Mouse (Mus musculus) G1E (cell line): ENCODE measurements at regions not wholly inside any gene's neighbourhood (a gene's known extent, or its start where the extent isn't known, plus 50 kb on each side); places are given as distances from the start of the nearest gene placed in this dataset.

Source experiments
- ATAC-seq: 2 replicates; pipeline ENCODE4 v1.8.0; 2016; ENCODE audit warnings: mild to moderate bottlenecking; ENCODE audit not compliant: insufficient number of reproducible peaks, poor library complexity, low FRiP score, severe bottlenecking; ENCODE audit errors: extremely low read depth
- DNase-seq: peaks from one replicate; pipeline ENCODE4 v3.0.0; 2012; ENCODE audit warnings: low spot score
- H3K27me3 ChIP-seq: 2 replicates; pipeline ENCODE4 v1.6.1; 2012; ENCODE audit warnings: mild to moderate bottlenecking, low read length, inconsistent platforms; ENCODE audit not compliant: insufficient read depth
- H3K36me3 ChIP-seq: replicated peaks from 2 replicates; pipeline ENCODE3; 2012; ENCODE audit warnings: mild to moderate bottlenecking, inconsistent platforms
- H3K4me1 ChIP-seq: 2 replicates; pipeline ENCODE4 v1.6.1; 2012; ENCODE audit warnings: low read depth, low read length, inconsistent platforms, mixed read lengths; ENCODE audit not compliant: insufficient read depth
- H3K4me3 ChIP-seq: 2 replicates; pipeline ENCODE4 v1.5.1; 2012; ENCODE audit warnings: low read depth, mild to moderate bottlenecking, inconsistent platforms, low read length, moderate library complexity, mixed read lengths
- H3K9me3 ChIP-seq: replicated peaks from 2 replicates; pipeline ENCODE4 v1.6.1; 2012; ENCODE audit warnings: inconsistent platforms
- CTCF ChIP-seq: IDR thresholded peaks from 2 replicates; pipeline ENCODE4 v1.5.1; 2012; ENCODE audit warnings: low read depth, low read length, inconsistent platforms, mixed read lengths
- GATA1 ChIP-seq: IDR thresholded peaks from 2 replicates; pipeline ENCODE4 v1.6.1; 2012; ENCODE audit warnings: borderline replicate concordance, low read length, inconsistent platforms, mixed read lengths
- GATA2 ChIP-seq: IDR thresholded peaks from 2 replicates; pipeline ENCODE4 v1.6.1; 2012; ENCODE audit warnings: low read depth, low read length, inconsistent platforms, borderline replicate concordance
- POLR2AphosphoS5 ChIP-seq: IDR thresholded peaks from 2 replicates; pipeline ENCODE4 v1.6.1; 2012; ENCODE audit warnings: low read depth, low read length, inconsistent platforms; ENCODE audit not compliant: insufficient replicate concordance
- TAL1 ChIP-seq: conservative IDR thresholded peaks from 2 replicates; pipeline ENCODE4 v1.6.1; 2012; ENCODE audit warnings: low read depth, low read length, inconsistent platforms, mixed read lengths

DNA sequence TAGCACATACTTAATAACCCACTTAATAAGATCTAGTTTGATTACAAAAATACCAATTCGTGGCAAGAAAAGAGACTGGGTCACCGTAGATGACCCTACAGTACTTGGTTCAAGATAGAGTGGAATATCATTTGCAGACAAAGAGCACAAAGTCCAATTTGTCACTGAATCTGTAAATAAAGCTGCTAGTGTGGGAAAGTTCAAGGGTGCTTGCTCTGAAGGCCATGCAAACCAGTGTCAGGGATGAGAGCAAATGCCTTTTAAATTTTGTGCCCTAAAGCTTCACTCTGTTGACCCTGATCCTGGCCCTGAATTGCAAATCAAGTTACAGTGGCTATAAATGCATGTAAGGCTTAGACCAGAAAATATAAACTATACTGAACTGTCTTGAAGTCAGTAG is 113.1 kb downstream of the Cd55b start:
- no peaks in the 10 kb centered on the region for H3K27me3 ChIP-seq
- H3K4me1 ChIP-seq = peaks cover 3% of the 10 kb centered on the region
- no peaks in the 10 kb centered on the region; the same call in 1 of the 2 replicates for H3K9me3 ChIP-seq
- H3K36me3 ChIP-seq = no peaks in the 10 kb centered on the region
- ATAC-seq (no peak), DNase-seq (no peak)
- no peak overlapping the region for H3K4me3 ChIP-seq
- TF ChIP-seq TAL1 (no peak), CTCF (no peak), GATA1 (no peak), POLR2AphosphoS5 (no peak), GATA2 (no peak)

DNA sequence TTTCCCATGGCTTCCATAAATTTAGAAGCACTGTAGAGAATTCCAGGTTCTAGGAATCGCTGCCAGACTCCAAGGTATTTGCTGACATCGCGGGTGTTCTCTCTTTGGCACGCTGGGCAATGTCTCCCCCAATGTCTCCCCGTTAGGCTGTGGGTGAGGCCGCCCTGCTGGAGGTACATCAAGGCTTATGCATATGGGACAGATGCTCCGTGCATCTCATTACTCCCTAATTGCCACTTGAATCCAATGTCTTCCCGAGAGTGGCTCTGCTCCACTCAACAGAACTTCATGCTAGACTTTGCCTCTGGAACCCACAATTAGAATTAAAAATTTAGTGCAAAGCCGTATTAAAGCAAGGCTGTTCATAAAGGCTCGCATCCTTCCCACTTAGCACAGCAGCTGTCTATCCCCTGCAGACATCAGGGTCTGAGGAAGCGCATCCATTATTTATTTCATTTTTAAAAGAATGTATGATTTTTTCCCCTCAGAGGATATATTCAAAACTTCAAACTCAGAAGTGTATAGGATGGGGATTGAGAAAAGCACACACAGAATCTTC is 120.9 kb downstream of the Cd55b start:
- Histone ChIP-seq H3K4me1 (peaks cover 69% of the 10 kb centered on the region), H3K4me3 (no peak overlapping the region), H3K36me3 (no peaks in the 10 kb centered on the region), H3K9me3 (no peaks in the 10 kb centered on the region), H3K27me3 (no peaks in the 10 kb centered on the region)
- no peak for ATAC-seq
- no peak for DNase-seq
- no peak for TF ChIP-seq GATA2
- TF ChIP-seq CTCF = no peak
- TF ChIP-seq GATA1 = no peak
- TF ChIP-seq POLR2AphosphoS5 = no peak
- no peak for TF ChIP-seq TAL1

DNA sequence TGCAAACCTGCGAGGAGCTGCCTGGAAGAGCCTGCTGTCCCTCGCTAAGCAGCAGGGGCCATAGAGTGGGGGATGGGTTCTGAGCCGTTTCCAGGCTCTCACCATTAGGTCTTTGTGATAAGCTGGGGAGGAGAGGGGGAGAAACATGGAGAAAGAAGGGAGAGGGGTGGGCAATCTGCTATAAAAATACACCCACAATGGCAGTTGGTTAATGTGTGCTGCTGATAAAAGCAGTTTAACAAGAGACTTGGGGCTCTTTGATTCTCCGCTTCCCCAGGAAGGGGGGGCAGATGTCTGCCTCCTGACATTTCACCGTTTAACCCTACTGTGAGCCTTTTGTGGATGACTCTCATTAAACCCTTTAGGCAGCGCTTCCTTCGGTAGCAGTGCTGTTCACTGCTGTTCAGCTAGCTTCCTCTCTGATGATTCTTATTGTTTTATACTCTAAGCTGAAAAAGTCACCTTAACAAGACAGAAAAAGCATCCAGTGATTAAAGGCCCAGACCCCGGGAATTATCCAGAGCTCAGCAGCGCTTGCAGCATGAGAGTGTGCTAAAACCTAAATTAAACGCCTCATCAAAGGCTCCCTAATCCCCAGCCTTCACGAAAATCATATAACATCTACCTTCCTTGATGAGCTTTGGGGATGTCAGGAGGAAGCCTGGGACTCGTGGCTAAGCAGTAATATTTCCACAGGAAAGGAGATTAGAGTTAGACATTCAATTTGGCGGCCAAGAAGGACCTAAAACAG is 122.6 kb downstream of the Cd55b start:
- H3K4me1 ChIP-seq = peaks cover 75% of the 10 kb centered on the region
- ATAC-seq (peak; percentile 85), DNase-seq (peak; percentile 71)
- TF ChIP-seq TAL1 (peak; percentile 87), GATA1 (no peak)
- H3K36me3 ChIP-seq = no peaks in the 10 kb centered on the region
- no peaks in the 10 kb centered on the region for H3K9me3 ChIP-seq
- peak overlapping the region; percentile 5; the same call in 1 of the 2 replicates for H3K4me3 ChIP-seq
- H3K27me3 ChIP-seq = no peaks in the 10 kb centered on the region

DNA sequence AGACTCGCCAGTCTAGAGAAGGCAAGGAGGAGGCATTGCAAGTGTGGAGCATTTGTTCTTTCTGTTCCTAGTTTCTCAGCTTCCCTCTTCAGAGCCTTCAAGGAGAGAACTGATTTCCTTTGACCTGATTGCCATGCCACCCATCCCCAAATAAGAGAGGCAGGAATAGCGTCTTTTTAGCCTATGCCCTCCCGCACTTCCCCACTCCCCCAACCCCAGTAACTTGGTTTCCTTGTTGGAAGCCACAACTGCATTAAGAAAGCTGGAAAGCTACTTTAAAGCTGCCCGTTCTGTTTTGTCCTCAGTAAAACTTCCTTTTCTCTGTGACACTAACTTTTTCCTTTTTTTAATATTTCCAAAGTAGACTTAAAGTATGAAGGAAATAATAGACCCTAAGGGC is 123.2 kb downstream of the Cd55b start:
- H3K36me3 ChIP-seq = no peaks in the 10 kb centered on the region
- H3K27me3 ChIP-seq = no peaks in the 10 kb centered on the region
- DNase-seq (no peak), ATAC-seq (no peak)
- peaks cover 77% of the 10 kb centered on the region for H3K4me1 ChIP-seq
- TF ChIP-seq POLR2AphosphoS5 (no peak), CTCF (no peak), GATA2 (no peak), GATA1 (no peak), TAL1 (no peak)
- peak overlapping the region; percentile 27; the same call in 1 of the 2 replicates for H3K4me3 ChIP-seq
- no peaks in the 10 kb centered on the region for H3K9me3 ChIP-seq

- TF ChIP-seq GATA2 (no peak), GATA1 (no peak), POLR2AphosphoS5 (no peak), TAL1 (peak; percentile 43; the same call in 1 of the 2 replicates), CTCF (no peak)
- DNase-seq = peak; percentile 51
- Histone ChIP-seq H3K27me3 (no peaks in the 10 kb centered on the region), H3K4me3 (no peak overlapping the region; the same call in 1 of the 2 replicates), H3K9me3 (no peaks in the 10 kb centered on the region), H3K4me1 (peaks cover 72% of the 10 kb centered on the region), H3K36me3 (no peaks in the 10 kb centered on the region)
- ATAC-seq = peak; percentile 30; the same call in 1 of the 2 replicates
Measured at GRCm38 (mm10) chr1:130299069-130299468, 123.7 kb downstream of the Cd55b start.

- ATAC-seq = no peak
- DNase-seq = no peak
- Histone ChIP-seq H3K9me3 (no peaks in the 10 kb centered on the region), H3K4me3 (no peak overlapping the region; the same call in 1 of the 2 replicates), H3K4me1 (peaks cover 68% of the 10 kb centered on the region), H3K27me3 (no peaks in the 10 kb centered on the region), H3K36me3 (no peaks in the 10 kb centered on the region)
- TF ChIP-seq POLR2AphosphoS5 (no peak), GATA1 (no peak), CTCF (no peak), TAL1 (no peak), GATA2 (no peak)
Measured at GRCm38 (mm10) chr1:130298636-130299035, 124.2 kb downstream of the Cd55b start.
